Mouse (Mus musculus) adrenal gland, postnatal 4 days (tissue): ENCODE data around the gene Calu. TPM values are rescaled to one million over a fixed set of nuclear protein-coding genes. Genes with fewer than 3 reads are reported as not detected.

Experiments used
- DNase-seq, 2 experiments: peaks; one replicate each; pipeline ENCODE4 v3.0.0; 2021 to 2022; ENCODE audit warnings: low spot score in 2 of 2, mixed read lengths in 2 of 2
- microRNA-seq: library from miRNA; unstranded; fragments of <30 nt; microRNA quantifications from one replicate; pipeline ENCODE4 v1.2.0, GENCODE M21; 2021
- total RNA-seq, 2 experiments: library from RNA; stranded (reverse); gene quantifications; 2 replicates each; pipeline ENCODE4 v1.2.3; 2021

Calu gene
- total RNA-seq, 2 experiments from 2014 or later, result 194 to 202 TPM

DNA sequence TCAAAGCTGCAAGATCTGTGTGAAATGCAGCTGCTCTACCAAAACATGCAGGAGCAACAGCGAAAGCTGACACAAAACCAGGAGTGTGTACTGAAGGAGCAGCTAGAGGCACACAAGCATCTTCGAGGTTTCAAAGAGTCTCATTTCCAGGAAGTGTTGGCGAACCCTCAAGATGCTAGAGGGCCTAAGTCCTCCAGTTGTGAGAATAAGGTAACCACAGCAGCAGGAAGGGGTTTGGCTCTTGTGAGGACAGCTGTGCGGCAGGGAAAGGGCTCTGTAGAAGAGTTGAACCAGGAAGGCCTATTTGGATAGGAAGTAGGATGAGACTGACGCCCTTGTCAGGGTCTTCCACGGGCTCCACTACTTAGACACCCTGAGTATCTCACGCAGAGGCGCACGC is 67.6 kb downstream of the Calu start:
- DNase-seq, result no peak

DNA sequence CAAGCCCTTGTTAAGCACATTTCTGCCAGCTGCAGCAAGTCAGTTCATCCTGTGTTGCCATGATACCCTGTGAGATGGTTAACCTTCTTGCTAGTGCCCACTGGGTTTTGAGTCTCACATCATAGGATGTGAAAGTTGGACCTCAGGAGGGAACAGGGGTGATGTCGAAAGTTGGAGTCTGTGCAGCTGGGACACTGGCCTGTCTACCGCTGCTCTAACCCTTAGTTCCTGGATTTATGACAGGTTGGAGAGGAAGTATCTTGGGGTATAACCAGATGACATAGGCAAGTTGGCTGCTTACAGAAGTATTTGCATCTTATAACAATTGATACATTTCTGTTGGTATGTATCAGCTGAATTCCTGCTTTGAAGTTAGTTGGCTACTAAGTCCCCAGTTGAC is 72.7 kb downstream of the Calu start:
- DNase-seq, result no peak

DNA sequence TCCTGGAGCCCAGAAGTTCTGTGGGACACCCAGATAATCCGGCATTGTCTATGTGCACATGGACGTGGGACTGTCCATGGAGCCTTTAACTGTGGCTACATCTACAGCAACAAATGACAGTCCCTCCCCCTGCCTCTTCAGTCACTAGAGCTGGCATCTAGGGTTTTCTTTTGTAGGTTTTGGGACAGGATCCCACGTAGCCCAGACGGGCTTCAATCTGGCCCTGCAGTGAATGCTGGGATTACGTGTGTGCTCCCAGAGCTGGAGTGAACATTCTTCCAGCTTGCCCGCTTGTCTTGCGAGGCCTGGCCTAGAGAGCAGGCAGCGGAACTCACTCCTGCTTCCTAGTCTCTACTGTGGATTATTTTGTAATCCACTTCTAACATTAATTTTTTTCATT is 77.2 kb downstream of the Calu start:
- DNase-seq, result no peak

DNA sequence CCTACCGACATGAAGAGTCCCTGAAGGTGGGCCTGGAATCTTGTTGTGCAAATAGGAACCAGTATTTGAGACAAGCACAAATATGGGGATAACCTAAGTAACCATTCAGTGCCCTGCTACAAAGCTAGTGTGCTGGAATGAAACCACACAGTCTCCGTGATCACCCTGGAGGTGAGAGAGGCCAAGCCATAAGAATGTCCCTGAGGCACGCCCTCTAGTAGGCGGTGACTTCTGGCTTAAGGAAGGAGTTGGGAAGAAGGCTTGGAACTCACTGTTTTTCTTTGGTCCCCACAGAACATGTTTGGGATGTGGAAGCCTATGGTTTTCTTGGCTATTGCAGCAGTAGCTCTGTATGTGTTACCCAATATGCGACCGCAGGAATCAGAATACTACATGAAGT is 78.5 kb downstream of the Calu start:
- no peak for DNase-seq

Small RNAs within 50 kb of the gene (microRNA-seq; reads per million reads assigned to microRNA genes)
- gene Gm26220 (not detected), gene Gm44354 (not detected)

Other genes with a start within 250 kb of the Calu start
- 10 to 100 TPM; 32.5 to 33.7 TPM for gene Rbm28, start 183.1 kb upstream of the Calu start, total RNA-seq
- 10 to 100 TPM; 11.1 to 11.7 TPM for gene Prrt4, start 168.5 kb upstream of the Calu start, total RNA-seq
- gene Impdh1, start 131.7 kb upstream of the Calu start, total RNA-seq, result 10 to 100 TPM; 62.1 to 65.9 TPM
- gene Hilpda, start 75.6 kb upstream of the Calu start, total RNA-seq, result 10 to 100 TPM; 11.7 TPM
- under 1 TPM in 1 of 2 experiments, not detected in 1; 0.31 TPM for gene Fam71f2, start 68.5 kb upstream of the Calu start, total RNA-seq
- under 1 TPM in 1 of 2 experiments, not detected in 1; 0.22 TPM for gene Fam71f1, start 28.9 kb upstream of the Calu start, total RNA-seq
- not detected for gene Opn1sw, start 40.4 kb downstream of the Calu start, total RNA-seq
- 10 to 100 TPM; 10.0 to 12.6 TPM for gene Ccdc136, start 48.2 kb downstream of the Calu start, total RNA-seq
- 10 to 100 TPM; 16.5 to 28.3 TPM for gene Flnc, start 85.2 kb downstream of the Calu start, total RNA-seq
- 100 to 1,000 TPM; 174 to 181 TPM for gene Atp6v1f, start 119.6 kb downstream of the Calu start, total RNA-seq
- gene Atp6v1fnb, start 123.4 kb downstream of the Calu start, total RNA-seq, result 1 to 10 TPM in 1 of 2 experiments, under 1 TPM in 1; 0.92 to 1.1 TPM
- gene Kcp, start 159.9 kb downstream of the Calu start, total RNA-seq, result 10 to 100 TPM in 1 of 2 experiments, 1 to 10 TPM in 1; 9.0 to 14.2 TPM
- 1 to 10 TPM; 4.5 to 4.7 TPM for gene Irf5, start 178.6 kb downstream of the Calu start, total RNA-seq